Mouse (Mus musculus) neutrophil, adult 83 days (primary cell): ENCODE data around the gene Zfp109. TPM values are rescaled to one million over a fixed set of nuclear protein-coding genes. Genes with fewer than 3 reads are reported as not detected.

ENCODE experiments used
- total RNA-seq, 2 experiments: library from RNA; stranded (reverse); gene quantifications; one replicate each; pipeline ENCODE4 v1.2.4; 2023

The Zfp109 gene
- under 1 TPM; 0.73 to 0.90 TPM for total RNA-seq

DNA sequence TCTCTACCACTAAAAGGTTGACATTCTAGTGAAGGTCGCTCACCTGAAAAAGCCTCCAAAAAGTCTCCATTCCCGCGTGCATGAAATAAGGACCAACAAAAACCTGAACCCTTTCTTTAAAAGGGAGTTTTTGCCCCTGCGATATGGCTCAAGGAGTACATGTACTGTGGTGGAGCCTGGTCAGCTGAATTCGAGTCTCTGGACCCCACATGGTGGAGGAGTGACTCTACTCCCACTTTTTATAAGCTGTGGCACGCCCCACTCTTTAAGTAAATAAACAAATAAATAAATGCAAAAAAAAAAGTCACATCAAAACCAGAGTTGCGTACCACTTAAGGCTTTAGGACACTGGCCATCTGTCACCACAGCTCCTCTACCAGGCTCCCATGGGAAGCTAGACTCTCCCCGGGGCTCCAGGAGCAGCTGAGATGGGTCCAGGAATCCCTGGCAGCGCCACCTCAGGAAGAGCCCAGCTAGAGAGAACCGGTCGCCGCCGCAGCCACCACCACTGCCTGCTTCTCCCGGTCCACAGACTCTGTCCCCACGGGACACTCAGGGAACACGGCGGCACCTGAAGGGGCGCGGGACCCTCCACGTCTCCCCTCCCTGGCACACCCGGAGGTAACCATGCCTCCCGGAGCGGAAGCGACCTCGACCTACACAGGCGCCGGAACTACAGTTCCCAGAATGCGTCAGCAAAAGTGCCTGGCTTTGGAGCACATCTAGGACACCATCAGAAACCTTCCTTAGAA is at the start of gene Zfp109:
Zfp109 (minus strand) TSS at position 521 of the 752 bp plus-strand sequence.

DNA sequence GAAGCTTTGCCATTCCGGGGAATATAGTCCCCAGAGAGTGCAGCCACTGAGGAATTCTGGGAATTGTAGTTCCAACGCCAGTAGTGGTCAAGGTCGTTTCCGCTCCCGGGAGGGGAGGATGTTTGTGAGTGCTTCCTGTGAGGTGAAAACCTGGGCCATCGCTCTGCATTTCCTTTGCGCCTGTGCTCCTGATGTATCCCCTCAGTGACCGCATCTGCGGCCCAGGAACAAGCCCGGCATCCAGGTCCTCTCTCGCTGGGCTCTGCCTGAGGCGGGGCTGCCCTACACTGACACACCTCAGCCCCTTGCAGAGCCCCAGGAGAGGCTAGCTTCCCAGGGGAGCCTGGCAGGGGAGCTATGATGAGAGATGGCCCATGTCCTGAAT is 32.9 kb upstream of the Zfp109 start, which contains the start of gene Zfp93:
Zfp93 (plus strand) TSS at position 133 of the 385 bp plus-strand sequence.

DNA sequence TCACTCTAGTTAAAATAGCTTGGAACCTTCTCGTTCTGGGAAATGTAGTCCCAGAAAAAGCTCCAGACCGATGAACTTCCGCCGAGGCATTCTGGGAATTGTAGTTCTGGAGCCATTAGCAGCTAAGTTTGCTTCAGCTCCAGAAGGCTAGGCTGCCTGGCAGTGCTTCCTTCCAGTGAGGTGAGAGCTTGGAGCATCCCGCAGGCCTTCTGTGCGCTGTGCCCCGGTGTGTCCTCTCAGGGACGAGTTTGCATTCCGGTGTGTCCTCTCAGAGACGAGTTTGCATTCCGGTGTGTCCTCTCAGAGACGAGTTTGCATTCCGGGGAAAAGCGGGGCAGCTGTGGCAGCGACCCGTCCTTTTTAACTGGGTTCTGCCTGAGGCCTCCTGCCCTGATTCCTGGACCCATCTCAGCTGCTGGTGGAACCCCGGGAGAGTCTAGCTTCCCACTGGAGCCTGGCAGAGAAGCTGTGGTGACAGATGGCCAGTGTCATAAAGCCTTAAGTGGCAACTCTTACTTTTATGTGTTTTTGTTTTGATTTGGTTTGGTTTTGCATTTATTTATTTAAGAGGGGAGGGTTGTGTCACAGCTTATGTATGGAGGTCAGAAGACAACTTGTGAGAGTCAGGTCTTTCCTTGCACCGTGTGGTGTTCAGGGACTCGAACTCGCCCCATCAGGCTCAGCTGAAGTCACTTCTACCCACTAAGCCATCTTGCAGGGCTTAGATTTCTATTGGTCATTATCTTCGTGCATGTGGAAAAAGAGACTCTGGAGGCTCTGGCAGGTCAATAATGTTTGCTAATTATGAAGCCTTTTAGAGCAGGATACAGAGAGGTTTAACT is 17.5 kb upstream of the Zfp109 start, which contains the start of gene Zfp108:
Zfp108 (plus strand) TSS at position 162 of the 842 bp plus-strand sequence.

DNA sequence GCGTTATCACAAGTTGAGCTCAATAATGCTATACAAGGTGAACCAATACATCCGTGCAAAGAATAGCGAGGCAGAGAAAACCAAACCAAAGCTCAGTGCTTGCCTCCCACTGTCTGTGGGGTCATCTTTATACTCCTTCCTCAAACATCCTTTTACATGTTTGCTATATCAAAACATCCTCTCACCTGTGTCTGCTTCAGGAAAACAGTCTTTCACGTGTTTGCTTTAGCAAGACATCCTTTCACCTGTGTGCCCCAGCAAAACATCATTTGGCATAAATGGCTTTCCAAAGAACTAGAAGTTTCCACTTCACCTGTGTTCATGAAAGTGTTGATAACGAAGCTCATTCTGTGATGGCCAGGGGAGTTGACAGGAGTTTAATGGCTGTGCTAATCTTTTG is 26.0 kb downstream of the Zfp109 start, which contains the start of gene Zfp111:
Zfp111 (minus strand) TSS at position 101 of the 400 bp plus-strand sequence.

Other genes starting within 250 kb of the Zfp109 start
- gene V1rd19, start 235.9 kb downstream of the Zfp109 start, total RNA-seq = not detected
- gene Vmn1r183, start 184.3 kb downstream of the Zfp109 start, total RNA-seq = not detected
- 10 to 100 TPM; 13.4 to 13.8 TPM for gene Zfp180, start 155.6 kb downstream of the Zfp109 start, total RNA-seq
- under 1 TPM; 0.60 to 0.70 TPM for gene Zfp112, start 125.2 kb downstream of the Zfp109 start, total RNA-seq
- 1 to 10 TPM; 3.1 to 4.5 TPM for gene Zfp235, start 103.4 kb downstream of the Zfp109 start, total RNA-seq
- under 1 TPM in 1 of 2 experiments, not detected in 1; 0.28 TPM for gene Zfp114, start 62.5 kb downstream of the Zfp109 start, total RNA-seq
- gene Zfp111, start 26.1 kb downstream of the Zfp109 start, total RNA-seq = 1 to 10 TPM; 3.6 to 4.0 TPM
- under 1 TPM in 1 of 2 experiments, not detected in 1; 0.35 TPM for gene Zfp108, start 17.2 kb upstream of the Zfp109 start, total RNA-seq
- gene Zfp93, start 32.9 kb upstream of the Zfp109 start, total RNA-seq = under 1 TPM; 0.18 to 0.57 TPM
- gene Zfp61, start 63.7 kb upstream of the Zfp109 start, total RNA-seq = 1 to 10 TPM; 4.1 to 4.4 TPM
- gene Zfp94, start 79.1 kb upstream of the Zfp109 start, total RNA-seq = 1 to 10 TPM in 1 of 2 experiments, under 1 TPM in 1; 0.50 to 1.2 TPM
- not detected for gene Tescl, start 96.4 kb upstream of the Zfp109 start, total RNA-seq
- not detected for gene Lypd5, start 111.6 kb upstream of the Zfp109 start, total RNA-seq
- 10 to 100 TPM; 18.0 to 23.3 TPM for gene Kcnn4, start 132.7 kb upstream of the Zfp109 start, total RNA-seq
- gene Smg9, start 162.1 kb upstream of the Zfp109 start, total RNA-seq = 10 to 100 TPM; 47.5 to 50.1 TPM
- gene Irgc1, start 214.7 kb upstream of the Zfp109 start, total RNA-seq = 1 to 10 TPM; 1.2 to 1.6 TPM
- gene Plaur, start 224.9 kb upstream of the Zfp109 start, total RNA-seq = 100 to 1,000 TPM; 869 to 905 TPM
- gene Cadm4, start 244.5 kb upstream of the Zfp109 start, total RNA-seq = under 1 TPM in 1 of 2 experiments, not detected in 1; 0.20 TPM